Mouse (Mus musculus): ENCODE data around the gene Med27.
"Not testable (repeated sequence)": the region's sequence is repeated elsewhere in the genome, so short reads cannot be mapped to it uniquely, and the experiment has no call there.

Med27 gene

DNA sequence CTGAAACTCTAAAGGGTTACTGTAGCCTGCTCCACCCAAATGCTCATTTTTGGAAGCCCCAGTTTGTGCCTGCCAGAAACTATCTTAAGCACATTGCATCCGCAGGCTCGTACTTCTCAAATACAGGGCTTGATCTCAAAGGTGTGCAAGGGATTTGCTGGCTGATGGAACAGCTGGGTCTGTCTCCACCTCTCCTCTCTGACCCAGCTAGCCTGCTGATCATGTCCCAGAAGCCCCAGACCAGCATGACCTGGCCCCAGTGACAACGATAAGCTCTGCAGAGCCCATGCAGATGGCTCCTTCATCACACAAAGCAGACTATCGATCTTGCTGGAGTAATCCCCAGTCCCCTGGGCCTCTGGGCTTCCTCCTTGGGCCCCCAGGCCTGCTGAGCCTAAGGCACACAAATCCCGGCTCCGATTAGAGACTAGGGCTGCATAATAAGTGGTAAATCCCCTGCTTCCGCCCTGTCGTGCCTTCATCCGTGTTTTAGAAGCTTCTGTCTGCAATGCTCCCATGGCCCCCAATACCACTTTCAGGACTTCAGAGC is 170.1 kb downstream of the Med27 start:
- peak; percentile 75 for DNase-seq (ENCODE audit: low read depth, low spot score)

GRCm38 (mm10) chr2:29519402-29519801 is 172.8 kb downstream of the Med27 start:
- no peak for DNase-seq (ENCODE audit: low read depth, low spot score)

- no peak for DNase-seq (ENCODE audit: low read depth, low spot score)
Measured at GRCm38 (mm10) chr2:29520206-29520605, 173.6 kb downstream of the Med27 start.

DNA sequence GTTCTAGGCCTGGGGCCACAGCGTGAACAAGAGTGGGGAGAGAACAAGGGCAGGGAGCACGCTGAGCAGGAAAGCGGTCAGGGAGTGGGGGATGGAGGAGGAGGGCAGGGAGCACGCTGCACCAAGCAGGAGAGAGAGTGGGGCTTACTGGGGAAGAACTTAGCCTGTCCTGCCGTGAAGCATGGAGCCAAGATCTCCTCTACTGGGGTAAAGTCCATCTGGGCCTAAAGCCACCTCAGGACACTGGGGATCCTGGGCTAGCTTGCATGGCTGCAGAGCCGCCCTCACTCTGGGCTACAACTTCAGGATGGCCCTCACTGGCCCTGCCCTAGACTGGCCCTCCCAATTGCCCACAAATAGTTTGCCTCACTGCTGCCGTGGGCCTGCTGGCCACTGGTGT is 174.9 kb downstream of the Med27 start:
- DNase-seq (ENCODE audit: low read depth, low spot score), result no peak

- no peak for DNase-seq (ENCODE audit: low read depth, low spot score)
Measured at GRCm38 (mm10) chr2:29523918-29524811, 177.5 kb downstream of the Med27 start.

DNA sequence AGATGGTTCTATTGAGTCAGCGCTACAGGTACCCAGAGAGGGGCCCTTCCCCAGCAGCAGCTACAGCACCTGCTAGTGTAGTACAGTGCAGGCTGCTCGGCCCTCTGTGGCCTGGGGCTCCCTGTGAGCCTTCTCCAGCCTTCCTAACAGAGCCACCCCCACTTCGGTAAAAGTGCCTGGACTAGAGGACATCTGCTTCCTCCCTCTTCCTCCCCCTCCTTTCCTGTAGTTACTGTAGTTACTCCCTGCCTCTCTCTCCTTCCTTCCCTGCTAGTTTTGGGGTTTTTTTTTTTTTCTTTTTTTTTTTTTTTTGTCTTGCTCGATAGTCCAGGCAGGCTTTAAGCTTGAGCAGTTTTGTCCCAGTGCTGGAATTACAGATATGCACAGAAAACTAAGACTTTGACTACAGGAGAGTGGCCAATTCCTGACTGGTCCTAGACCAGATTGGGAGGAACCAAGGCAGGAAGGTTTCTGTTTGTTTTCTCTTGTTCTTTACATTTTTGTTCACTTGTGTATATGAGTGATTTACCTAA is 178.7 kb downstream of the Med27 start:
- DNase-seq (ENCODE audit: low read depth, low spot score), result no peak

DNA sequence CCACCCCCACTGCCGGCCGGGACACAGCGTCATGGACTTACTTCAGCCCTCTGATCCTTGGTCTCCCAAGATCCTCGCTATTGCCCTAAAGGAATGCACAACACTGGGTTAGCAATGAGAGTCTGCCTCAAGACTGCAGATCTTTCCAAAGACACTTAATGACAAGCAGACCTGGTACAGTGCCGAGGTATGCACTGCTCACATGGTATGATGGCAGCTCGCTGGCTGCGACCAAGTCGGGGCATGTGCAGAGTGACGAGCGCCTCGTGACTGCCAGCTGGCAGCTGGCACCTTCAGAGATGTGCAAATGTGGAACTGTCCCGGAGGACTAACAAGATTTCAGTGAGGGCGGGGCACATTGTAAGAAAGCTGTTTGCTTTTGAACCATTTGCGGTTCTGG is 179.6 kb downstream of the Med27 start:
- DNase-seq (ENCODE audit: low read depth, low spot score), result no peak

DNA sequence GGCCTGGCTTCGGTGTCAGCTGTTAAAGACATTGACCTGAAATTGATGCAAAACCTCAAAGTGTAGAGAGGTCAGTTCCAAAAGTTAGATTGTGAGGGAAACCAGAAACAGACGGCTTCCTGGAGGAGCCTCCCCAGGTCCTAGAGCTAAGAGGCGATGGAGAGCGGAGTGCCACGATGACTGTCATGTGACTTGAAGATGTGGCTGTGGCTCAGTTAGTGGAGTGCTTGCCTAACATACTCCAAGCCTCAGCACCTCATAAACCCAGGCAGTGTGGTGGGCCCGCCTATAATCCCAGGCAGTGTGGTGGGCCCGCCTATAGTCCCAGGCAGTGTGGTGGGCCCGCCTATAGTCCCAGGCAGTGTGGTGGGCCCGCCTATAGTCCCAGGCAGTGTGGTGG is 180.9 kb downstream of the Med27 start:
- DNase-seq (ENCODE audit: low read depth, low spot score), result not testable (repeated sequence)

GRCm38 (mm10) chr2:29528811-29529210 is 182.2 kb downstream of the Med27 start:
- no peak for DNase-seq (ENCODE audit: low read depth, low spot score)

GRCm38 (mm10) chr2:29529788-29530187 is 183.2 kb downstream of the Med27 start:
- DNase-seq (ENCODE audit: low read depth, low spot score), result not testable (repeated sequence)

DNA sequence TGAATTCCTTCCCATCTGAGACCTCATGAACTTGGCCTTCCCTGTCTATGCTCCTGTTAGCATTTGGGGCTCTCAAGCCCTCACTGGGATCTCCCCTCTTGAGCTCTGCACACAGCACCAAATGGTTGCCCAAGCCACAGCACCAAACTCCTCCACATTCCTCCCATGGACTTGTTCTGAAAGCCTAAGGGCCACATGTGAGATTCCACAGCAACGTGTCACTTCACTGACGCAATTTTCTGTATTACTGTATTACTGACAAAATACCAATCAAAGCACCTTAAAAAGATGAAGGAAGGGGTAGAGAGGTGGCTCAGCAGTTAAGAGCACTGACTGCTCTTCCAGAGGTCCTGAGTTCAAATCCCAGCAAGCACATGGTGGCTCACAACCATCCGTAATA is 185.6 kb downstream of the Med27 start:
- DNase-seq (ENCODE audit: low read depth, low spot score), result no peak

GRCm38 (mm10) chr2:29532921-29533320 is 186.3 kb downstream of the Med27 start:
- no peak for DNase-seq (ENCODE audit: low read depth, low spot score)

GRCm38 (mm10) chr2:29535566-29536244 is 189.1 kb downstream of the Med27 start:
- no peak for DNase-seq (ENCODE audit: low read depth, low spot score)

- no peak for DNase-seq (ENCODE audit: low read depth, low spot score)
Measured at GRCm38 (mm10) chr2:29536481-29536880, 189.9 kb downstream of the Med27 start.

DNA sequence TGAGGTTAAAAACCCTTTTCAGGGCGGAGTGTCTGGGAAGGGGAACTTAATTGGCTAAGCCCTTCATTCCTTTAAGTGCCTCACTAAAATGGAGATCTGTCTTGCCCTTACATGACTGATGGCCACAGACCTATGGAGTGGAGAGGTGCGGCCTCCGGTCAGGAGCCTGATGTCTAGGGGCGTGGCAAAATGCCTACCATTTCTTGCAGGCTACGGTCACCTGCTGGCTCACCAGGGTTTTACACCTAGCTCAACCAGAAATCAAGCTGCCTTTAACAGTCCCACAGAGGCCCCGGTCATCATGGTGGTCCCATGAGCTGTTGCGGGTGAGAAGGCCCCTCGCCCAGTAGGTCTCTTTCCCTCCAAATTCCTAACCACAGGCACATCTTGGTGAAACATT is 190.7 kb downstream of the Med27 start:
- no peak for DNase-seq (ENCODE audit: low read depth, low spot score)

DNA sequence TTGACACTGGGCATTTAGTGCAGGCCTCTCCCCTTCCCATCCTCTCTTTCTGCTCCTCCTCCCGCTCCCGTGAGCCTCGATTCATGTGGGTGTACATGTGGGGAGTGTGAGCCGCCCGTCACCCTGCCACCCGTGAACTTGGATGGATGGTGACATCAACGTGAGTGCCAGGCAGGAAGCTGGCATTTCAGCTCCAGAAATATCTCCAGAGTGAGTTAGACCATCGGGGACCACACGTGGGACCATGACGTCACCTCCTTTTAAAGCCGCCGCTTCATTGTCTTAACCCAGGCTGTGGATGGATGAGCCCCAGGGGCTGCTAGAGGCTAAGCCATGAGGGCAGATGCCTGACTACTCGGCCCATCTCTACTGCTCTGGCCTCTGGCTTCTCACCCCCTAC is 195.4 kb downstream of the Med27 start:
- no peak for DNase-seq (ENCODE audit: low read depth, low spot score)

DNA sequence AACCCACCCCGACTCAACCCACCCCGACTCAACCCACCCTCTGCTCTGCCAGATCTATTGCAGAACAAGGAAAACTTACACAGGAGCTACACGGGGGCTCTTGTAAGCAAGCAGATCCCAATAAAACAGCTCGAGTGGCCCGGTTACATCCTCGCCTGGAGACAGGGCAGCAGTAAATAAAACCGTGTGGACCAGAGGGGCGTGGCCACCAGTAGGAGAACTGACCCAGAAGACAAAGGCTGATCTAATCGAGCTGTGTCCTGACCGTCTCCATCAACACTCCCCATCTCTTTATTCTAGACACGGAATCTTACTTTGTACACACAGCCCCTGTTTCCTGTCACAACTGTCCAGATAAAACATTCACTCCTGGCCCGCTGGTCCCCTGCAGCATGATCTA is 200.0 kb downstream of the Med27 start:
- no peak for DNase-seq (ENCODE audit: low read depth, low spot score)

- DNase-seq (ENCODE audit: low read depth, low spot score), result no peak
Measured at GRCm38 (mm10) chr2:29551816-29552585, 205.4 kb downstream of the Med27 start.

DNA sequence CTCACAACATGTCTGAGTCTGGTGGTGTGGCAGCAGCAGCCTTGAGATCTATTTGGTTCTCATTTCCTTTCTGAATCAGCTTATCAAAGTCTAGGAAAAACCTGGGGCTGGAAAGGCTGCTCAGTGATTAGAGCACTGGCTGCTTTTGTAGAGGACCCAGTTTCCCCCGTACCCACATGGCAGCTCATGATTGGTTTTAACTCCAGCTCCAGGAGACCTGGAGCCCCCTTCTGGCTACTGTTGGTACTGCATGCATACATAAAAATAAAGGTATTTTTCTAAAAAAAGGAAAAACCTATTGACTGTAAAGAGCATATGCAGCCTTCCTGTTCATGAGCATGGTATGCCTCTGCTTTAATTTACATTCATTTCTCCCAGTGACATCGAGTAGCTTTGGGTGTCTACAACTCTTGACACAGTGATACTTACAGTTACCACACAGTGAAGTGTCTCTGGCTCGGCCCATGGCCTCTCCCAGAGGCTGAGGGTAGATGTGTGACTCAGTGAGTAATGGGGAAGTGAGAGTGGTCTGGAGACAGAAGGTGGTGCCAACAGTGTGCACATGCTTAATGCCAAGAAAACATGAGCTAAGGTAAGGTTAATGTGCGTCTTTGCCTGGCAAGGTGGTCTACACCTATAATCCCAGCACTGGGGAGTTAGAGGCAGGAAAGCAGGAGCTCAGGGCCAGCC is 207.5 kb downstream of the Med27 start:
- DNase-seq (ENCODE audit: low read depth, low spot score), result peak; percentile 40

DNA sequence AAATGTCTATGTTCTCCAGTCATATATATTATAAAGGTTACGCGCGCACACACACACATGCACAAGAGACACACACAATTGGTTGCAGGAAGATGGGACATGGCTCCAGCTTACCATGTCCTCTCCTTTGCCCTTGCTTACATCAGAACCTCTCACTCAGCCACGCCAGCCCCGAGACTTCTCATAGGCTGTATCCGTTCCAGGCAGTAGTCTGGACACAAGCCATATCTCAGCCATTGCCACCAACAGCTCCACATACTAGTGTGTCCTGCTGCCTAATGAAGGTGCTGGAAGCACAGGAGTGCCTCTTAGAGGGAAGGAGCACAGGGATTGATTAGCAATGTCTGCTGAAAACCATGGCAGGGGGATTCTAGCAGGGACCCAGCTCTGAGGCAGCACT is 211.9 kb downstream of the Med27 start:
- DNase-seq (ENCODE audit: low read depth, low spot score), result no peak

DNA sequence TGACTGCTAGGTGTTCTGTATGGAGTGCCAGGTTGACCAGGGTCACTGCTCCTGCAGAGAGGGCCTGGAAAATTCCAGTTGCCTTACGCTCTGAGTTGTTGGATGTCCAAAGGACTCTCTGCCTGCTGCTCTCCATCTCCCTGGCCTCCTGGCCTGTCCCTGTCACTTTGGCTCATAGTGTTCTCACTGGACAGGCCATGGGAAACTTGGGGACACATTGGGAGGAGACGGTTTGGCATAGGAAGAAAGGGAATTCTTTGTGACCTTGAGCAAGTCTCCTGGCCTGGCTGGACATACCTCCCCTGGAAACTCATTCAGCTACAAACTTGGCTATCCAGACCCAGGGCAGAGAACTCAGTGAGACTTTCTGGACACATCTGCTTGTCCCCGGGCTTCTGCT is 213.3 kb downstream of the Med27 start:
- DNase-seq (ENCODE audit: low read depth, low spot score), result no peak

All from retina, postnatal 7 days (tissue).